8 mouse cellular contexts compared by ENCODE assay signal in genomic region chr1:65185524-65186205, GRCm38 (mm10). TPM values are rescaled to one million over a fixed set of nuclear protein-coding genes. Genes with fewer than 3 reads are reported as not detected.
DNase-seq lines count a peak whose midpoint lies in the region; ATAC-seq and TF ChIP-seq lines count a peak whose summit lies in the region.

No protein-coding gene starts in this region.

- H3K27ac ChIP-seq in intestine, postnatal 0 days (ENCODE audit: low read depth, low read length) = peak overlapping the region; percentile 65; the same call in 1 of the 2 replicates
- peak overlapping the region; percentile 92; the same call in 1 of the 2 replicates for H3K27ac ChIP-seq in midbrain, embryonic 12.5 days (replicated peaks)

- H3K4me2 ChIP-seq in intestine, postnatal 0 days (replicated peaks; ENCODE audit: low read depth) = peak overlapping the region; percentile 82
- peak overlapping the region; percentile 86 for H3K4me2 ChIP-seq in midbrain, embryonic 12.5 days (replicated peaks)

- ATAC-seq in intestine, postnatal 0 days = no peak
- ATAC-seq in midbrain, embryonic 12.5 days (ENCODE audit: low FRiP score, low read depth) = no peak

- peak; percentile 40 for DNase-seq in gastrocnemius, adult 18-20 months (ENCODE audit: low spot score)
- DNase-seq in gastrocnemius, postnatal 25 days = no peak
- DNase-seq in ES-CJ7 (ENCODE audit: low read depth, low spot score) = peak; percentile 33
- peak; percentile 25 for DNase-seq in fibroblast of lung, adult 2 months (ENCODE audit: low read depth)
- no peak for DNase-seq in ovary, postnatal 10 days (ENCODE audit: low spot score)
- DNase-seq in right cerebral cortex, postnatal 14 days = no peak

- no peaks in the 10 kb centered on the region for H3K36me3 ChIP-seq in intestine, postnatal 0 days (ENCODE audit: control insufficient read depth, insufficient read depth)
- H3K36me3 ChIP-seq in midbrain, embryonic 12.5 days = no peaks in the 10 kb centered on the region

- H3K4me3 ChIP-seq in intestine, postnatal 0 days (ENCODE audit: low read depth, low read length) = peak overlapping the region; percentile 89
- peak overlapping the region; percentile 90 for H3K4me3 ChIP-seq in midbrain, embryonic 12.5 days

- TF ChIP-seq CTCF in intestine, postnatal 0 days (IDR thresholded peaks at IDR 0.05; ENCODE audit: low read depth) = peak; percentile 64

- no peaks in the 10 kb centered on the region for H3K27me3 ChIP-seq in intestine, postnatal 0 days (replicated peaks; ENCODE audit: control insufficient read depth, insufficient read depth, low read length)
- H3K27me3 ChIP-seq in midbrain, embryonic 12.5 days = no peaks in the 10 kb centered on the region

- no peaks in the 10 kb centered on the region for H3K9me3 ChIP-seq in intestine, postnatal 0 days (ENCODE audit: control insufficient read depth)
- no peaks in the 10 kb centered on the region for H3K9me3 ChIP-seq in midbrain, embryonic 12.5 days

- WGBS in intestine, postnatal 0 days = 29% methylated on average over 12 of the region's 12 CpGs
- WGBS in midbrain, embryonic 12.5 days = 27% methylated on average over 12 of the region's 12 CpGs

- 0 out of 2 replicates have a peak, but pooled peaks cover 7% of the 10 kb centered on the region for H3K4me1 ChIP-seq in intestine, postnatal 0 days (replicated peaks; ENCODE audit: control insufficient read depth, insufficient read depth, low read length)
- peaks cover 14% of the 10 kb centered on the region for H3K4me1 ChIP-seq in midbrain, embryonic 12.5 days

- peak overlapping the region; percentile 48; the same call in 1 of the 2 replicates for H3K9ac ChIP-seq in intestine, postnatal 0 days (ENCODE audit: low read depth, low read length)
- H3K9ac ChIP-seq in midbrain, embryonic 12.5 days (replicated peaks) = peak overlapping the region; percentile 50

RNA-seq across cellular contexts. Expression of gene Idh1, which starts 0.6 kb away (rescaled TPM):
- 10 to 100 TPM; 13.4 to 19.4 TPM for total RNA-seq in gastrocnemius, adult 18-20 months (2021)
- 10 to 100 TPM; 20.9 to 46.4 TPM for total RNA-seq in gastrocnemius, postnatal 25 days (2021)
- polyA plus RNA-seq in intestine, postnatal 0 days (2015; fragmentation: Nextera tagmentation; extraction: Ambion mirVana) = 254 and 260 TPM in 2 replicates
- 397 and 420 TPM in 2 replicates for polyA plus RNA-seq in midbrain, embryonic 12.5 days (2016; fragmentation: Nextera tagmentation; extraction: Ambion mirVana)

RNA-seq across cellular contexts. Expression of gene Pikfyve, which starts 0.8 kb away (rescaled TPM):
- 1 to 10 TPM; 5.1 to 5.5 TPM for total RNA-seq in gastrocnemius, adult 18-20 months (2021)
- 1 to 10 TPM; 7.5 to 7.7 TPM for total RNA-seq in gastrocnemius, postnatal 25 days (2021)
- 6.7 TPM in 2 replicates for polyA plus RNA-seq in intestine, postnatal 0 days (2015; fragmentation: Nextera tagmentation; extraction: Ambion mirVana)
- 18.4 and 19.9 TPM in 2 replicates for polyA plus RNA-seq in midbrain, embryonic 12.5 days (2016; fragmentation: Nextera tagmentation; extraction: Ambion mirVana)

Comparison
In these comparisons a context has a peak if more than half of its experiments do, and no peak if none do; other contexts are left out.
1. DNase-seq: peak in gastrocnemius, adult 18-20 months (single experiment), ES-CJ7 (single experiment) and fibroblast of lung, adult 2 months (single experiment); none in gastrocnemius, postnatal 25 days (single experiment), ovary, postnatal 10 days (single experiment) and right cerebral cortex, postnatal 14 days (single experiment).